Mouse (Mus musculus) liver, embryonic 14.5 days (tissue): ENCODE results near the gene 9230104L09Rik.

ENCODE experiments used
- CTCF ChIP-seq: IDR thresholded peaks from 2 replicates; pipeline ENCODE4 v1.5.1; 2016; ENCODE audit warnings: antibody characterized with exemption, low read depth, control low read depth
- EP300 ChIP-seq: IDR thresholded peaks from 2 replicates; pipeline ENCODE4 v1.6.1; 2016; ENCODE audit warnings: antibody characterized with exemption, low read depth

DNA sequence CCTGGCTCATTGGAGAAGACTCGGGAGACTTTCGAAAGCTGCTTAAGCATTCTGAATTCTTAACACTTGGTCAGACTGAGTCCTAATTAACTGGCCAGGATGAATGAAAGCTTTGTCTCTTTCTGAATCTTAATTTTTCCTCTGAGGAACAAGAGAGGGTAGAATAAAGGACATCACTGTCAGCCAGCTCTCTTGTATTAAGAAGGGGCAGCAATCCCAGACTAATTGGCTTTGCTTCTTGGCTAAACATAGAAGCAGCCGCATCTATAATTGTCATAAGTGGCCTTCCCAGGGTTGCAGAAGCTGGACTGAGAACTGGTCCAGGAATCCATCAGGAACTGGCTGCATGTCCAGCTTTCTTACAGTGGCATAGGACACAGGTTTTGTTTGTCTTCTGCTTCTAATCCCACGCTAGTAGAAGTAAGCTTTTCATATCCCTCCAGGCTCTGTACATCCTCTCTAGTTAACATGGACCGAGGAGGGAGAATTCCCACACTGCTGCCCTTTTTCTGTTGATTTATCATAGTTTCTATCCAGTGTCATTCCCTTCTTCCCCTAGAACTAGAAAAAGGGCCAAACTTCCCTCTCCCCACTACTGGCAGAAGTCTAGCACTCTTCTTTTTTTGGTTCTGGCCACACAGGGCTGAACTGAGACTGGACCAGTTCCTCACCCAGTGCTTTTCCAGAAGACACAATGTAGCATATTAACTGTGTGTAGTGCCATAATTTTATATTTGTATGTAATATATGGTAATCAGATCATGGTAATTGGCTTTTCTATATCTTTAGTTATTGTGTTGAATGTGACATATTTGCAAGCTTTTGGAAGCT, 25.4 kb upstream of the 9230104L09Rik start:
- TF ChIP-seq CTCF: no peak
- TF ChIP-seq EP300: no peak
